Mouse (Mus musculus) lung, embryonic 15.5 days (tissue): Measurements from ENCODE around the gene Slc2a4. TPM values are rescaled to one million over a fixed set of nuclear protein-coding genes. Genes with fewer than 3 reads are reported as not detected.

ENCODE experiments used
- ATAC-seq: fragments of 200-750 bp; cut with Nextera tagmentation; 2 replicates; pipeline ENCODE4 v1.8.0; 2017; ENCODE audit warnings: moderate number of reproducible peaks, borderline replicate concordance; ENCODE audit not compliant: low FRiP score, low TSS enrichment; ENCODE audit errors: extremely low read depth
- H3K27ac ChIP-seq: fragments of 300-500 bp; sonication (generic); 2 replicates; pipeline ENCODE4 v1.5.1; 2015; ENCODE audit warnings: moderate library complexity, mild to moderate bottlenecking, inconsistent platforms
- H3K27me3 ChIP-seq: fragments of 300-500 bp; sonication (generic); 2 replicates; pipeline ENCODE4 v1.6.1; 2015; ENCODE audit warnings: inconsistent platforms
- H3K36me3 ChIP-seq: fragments of 300-500 bp; sonication (generic); 2 replicates; pipeline ENCODE4 v1.6.1; 2015; ENCODE audit warnings: inconsistent platforms
- H3K4me1 ChIP-seq: fragments of 300-500 bp; sonication (generic); 2 replicates; pipeline ENCODE4 v1.6.1; 2015; ENCODE audit warnings: inconsistent platforms
- H3K4me2 ChIP-seq: fragments of 300-500 bp; sonication (generic); 2 replicates; pipeline ENCODE4 v1.6.1; 2015; ENCODE audit warnings: inconsistent platforms, mild to moderate bottlenecking, moderate library complexity
- H3K4me3 ChIP-seq: fragments of 300-500 bp; sonication (generic); 2 replicates; pipeline ENCODE4 v1.5.1; 2015; ENCODE audit warnings: mild to moderate bottlenecking, inconsistent platforms
- H3K9ac ChIP-seq: fragments of 300-500 bp; sonication (generic); 2 replicates; pipeline ENCODE4 v1.6.1; 2015; ENCODE audit warnings: inconsistent platforms
- H3K9me3 ChIP-seq: fragments of 300-500 bp; sonication (generic); 2 replicates; pipeline ENCODE4 v1.6.1; 2016; ENCODE audit warnings: inconsistent platforms
- WGBS: fragments of 180-500 bp; shearing (Covaris S2); methylation state at CpG from one replicate; pipeline ENCODE4 v1.1.7; 2015; 5-methylcytosine and 5-hydroxymethylcytosine counted together
- polyA plus RNA-seq: library from polyadenylated mRNA; unstranded; fragments of >200 nt; fragmentation: Nextera tagmentation; extraction: Ambion mirVana; gene quantifications from 2 replicates; pipeline ENCODE4 v1.2.1, GENCODE M21; 2015

The Slc2a4 gene
- polyA plus RNA-seq, 1 experiment from 2014 or later, result 18.0 TPM

- WGBS, result 83% methylated on average over 8 of the region's 8 CpGs
- H3K4me2 ChIP-seq, result no peak overlapping the region
- peaks cover 55% of the 10 kb centered on the region for H3K36me3 ChIP-seq
- H3K27ac ChIP-seq, result no peak overlapping the region
- no peaks in the 10 kb centered on the region for H3K27me3 ChIP-seq
- H3K4me3 ChIP-seq, result no peak overlapping the region
- ATAC-seq, result no peak
- H3K9me3 ChIP-seq, result no peaks in the 10 kb centered on the region
- H3K4me1 ChIP-seq, result peaks cover 25% of the 10 kb centered on the region
- no peak overlapping the region for H3K9ac ChIP-seq
Observed at GRCm38 (mm10) chr11:69984431-69984830, 36.4 kb upstream of the Slc2a4 start.

GRCm38 (mm10) chr11:69983377-69983776 is 35.4 kb upstream of the Slc2a4 start:
- no peak overlapping the region for H3K27ac ChIP-seq
- peaks cover 50% of the 10 kb centered on the region for H3K36me3 ChIP-seq

GRCm38 (mm10) chr11:69982877-69983276 is 34.9 kb upstream of the Slc2a4 start:
- Histone ChIP-seq H3K27me3 (no peaks in the 10 kb centered on the region), H3K4me2 (peak overlapping the region; percentile 67), H3K36me3 (peaks cover 49% of the 10 kb centered on the region), H3K27ac (no peak overlapping the region), H3K9ac (peak overlapping the region; percentile 93), H3K4me1 (peaks cover 32% of the 10 kb centered on the region), H3K9me3 (no peaks in the 10 kb centered on the region), H3K4me3 (peak overlapping the region; percentile 98)
- 20% methylated on average over 5 of the region's 5 CpGs for WGBS
- ATAC-seq, result no peak

More at GRCm38 (mm10) chr11:69983377-69983776, 35.4 kb upstream of the Slc2a4 start:
- peak overlapping the region; percentile 98 for H3K4me3 ChIP-seq
- H3K9ac ChIP-seq, result peak overlapping the region; percentile 93; the same call in 1 of the 2 replicates
- WGBS, result 72% methylated on average over 4 of the region's 4 CpGs
- peaks cover 32% of the 10 kb centered on the region for H3K4me1 ChIP-seq
- no peaks in the 10 kb centered on the region for H3K27me3 ChIP-seq
- no peak for ATAC-seq
- no peaks in the 10 kb centered on the region for H3K9me3 ChIP-seq
- peak overlapping the region; percentile 67 for H3K4me2 ChIP-seq

GRCm38 (mm10) chr11:69982225-69982624 is 34.2 kb upstream of the Slc2a4 start, which contains the start of gene Elp5:
Gene Elp5, minus strand, starts transcription at chr11:69982517.
- no peak for ATAC-seq
- WGBS, result 36% methylated on average over 8 of the region's 8 CpGs
- peak within 1 kb of the TSS; percentile 100 for H3K27ac ChIP-seq
- H3K4me3 ChIP-seq, result peak within 1 kb of the TSS; percentile 98
- peaks cover 48% of the 10 kb centered on the region for H3K36me3 ChIP-seq
- H3K9ac ChIP-seq, result peak within 1 kb of the TSS; percentile 93
- peaks cover 32% of the 10 kb centered on the region for H3K4me1 ChIP-seq
- peak within 1 kb of the TSS; percentile 67 for H3K4me2 ChIP-seq
- H3K27me3 ChIP-seq, result no peaks in the 10 kb centered on the region
- H3K9me3 ChIP-seq, result no peaks in the 10 kb centered on the region

- Histone ChIP-seq H3K9ac (peak within 1 kb of the TSS; percentile 93), H3K9me3 (no peaks in the 10 kb centered on the region), H3K4me1 (peaks cover 32% of the 10 kb centered on the region), H3K4me2 (peak within 1 kb of the TSS; percentile 81), H3K27ac (peak within 1 kb of the TSS; percentile 100), H3K4me3 (peak within 1 kb of the TSS; percentile 98), H3K27me3 (no peaks in the 10 kb centered on the region), H3K36me3 (peaks cover 46% of the 10 kb centered on the region)
- under 1% methylated on average over 41 of the region's 43 CpGs for WGBS
- ATAC-seq, result peak; percentile 46; the same call in 1 of the 2 replicates
Observed at GRCm38 (mm10) chr11:69981141-69981762, 33.3 kb upstream of the Slc2a4 start, which contains the start of gene Ctdnep1. Gene Ctdnep1, plus strand, starts transcription at chr11:69981156.

- H3K36me3 ChIP-seq, result peaks cover 45% of the 10 kb centered on the region
- under 1% methylated on average over 41 of the region's 60 CpGs for WGBS
- peak; percentile 95 for ATAC-seq
Observed at GRCm38 (mm10) chr11:69980196-69981140, 32.5 kb upstream of the Slc2a4 start.

GRCm38 (mm10) chr11:69979827-69980195 is 31.8 kb upstream of the Slc2a4 start:
- peaks cover 45% of the 10 kb centered on the region for H3K36me3 ChIP-seq
- no peaks in the 10 kb centered on the region for H3K27me3 ChIP-seq
- ATAC-seq, result no peak; the same call in 1 of the 2 replicates
- H3K4me2 ChIP-seq, result peak overlapping the region; percentile 81
- peak overlapping the region; percentile 98 for H3K4me3 ChIP-seq
- peak overlapping the region; percentile 100 for H3K27ac ChIP-seq
- 2% methylated on average over 16 of the region's 16 CpGs for WGBS
- peaks cover 32% of the 10 kb centered on the region for H3K4me1 ChIP-seq
- no peaks in the 10 kb centered on the region for H3K9me3 ChIP-seq
- H3K9ac ChIP-seq, result peak overlapping the region; percentile 81

More at GRCm38 (mm10) chr11:69980196-69981140, 32.5 kb upstream of the Slc2a4 start:
- H3K9ac ChIP-seq, result peak overlapping the region; percentile 93
- H3K9me3 ChIP-seq, result no peaks in the 10 kb centered on the region
- peak overlapping the region; percentile 100 for H3K27ac ChIP-seq
- peak overlapping the region; percentile 81 for H3K4me2 ChIP-seq
- peak overlapping the region; percentile 98 for H3K4me3 ChIP-seq
- H3K27me3 ChIP-seq, result no peaks in the 10 kb centered on the region
- H3K4me1 ChIP-seq, result peaks cover 32% of the 10 kb centered on the region

- Histone ChIP-seq H3K9me3 (no peaks in the 10 kb centered on the region), H3K36me3 (peaks cover 57% of the 10 kb centered on the region), H3K4me2 (no peak overlapping the region), H3K27ac (no peak overlapping the region), H3K9ac (no peak overlapping the region), H3K4me1 (peaks cover 10% of the 10 kb centered on the region), H3K4me3 (no peak overlapping the region), H3K27me3 (no peaks in the 10 kb centered on the region)
- no peak for ATAC-seq
- 79% methylated on average over 4 of the region's 4 CpGs for WGBS
Observed at GRCm38 (mm10) chr11:69976271-69976670, 28.3 kb upstream of the Slc2a4 start.

- Histone ChIP-seq H3K9ac (no peak overlapping the region), H3K9me3 (no peaks in the 10 kb centered on the region), H3K27ac (no peak overlapping the region), H3K4me1 (peaks cover 10% of the 10 kb centered on the region), H3K27me3 (no peaks in the 10 kb centered on the region), H3K36me3 (peaks cover 65% of the 10 kb centered on the region), H3K4me2 (no peak overlapping the region), H3K4me3 (no peak overlapping the region)
- no peak for ATAC-seq
- 91% methylated on average over 2 of the region's 2 CpGs for WGBS
Observed at GRCm38 (mm10) chr11:69974907-69975306, 26.9 kb upstream of the Slc2a4 start.

- H3K27ac ChIP-seq, result no peak overlapping the region
- peaks cover 19% of the 10 kb centered on the region for H3K27me3 ChIP-seq
- no peak overlapping the region for H3K9ac ChIP-seq
- 62% methylated on average over 3 of the region's 3 CpGs for WGBS
- ATAC-seq, result no peak
- peaks cover 5% of the 10 kb centered on the region; the same call in 1 of the 2 replicates for H3K4me1 ChIP-seq
- H3K4me2 ChIP-seq, result no peak overlapping the region
- H3K4me3 ChIP-seq, result no peak overlapping the region
- H3K36me3 ChIP-seq, result peaks cover 56% of the 10 kb centered on the region
- no peaks in the 10 kb centered on the region for H3K9me3 ChIP-seq
Observed at GRCm38 (mm10) chr11:69970775-69971174, 22.8 kb upstream of the Slc2a4 start.

GRCm38 (mm10) chr11:69970222-69970621 is 22.2 kb upstream of the Slc2a4 start:
- Histone ChIP-seq H3K9me3 (no peaks in the 10 kb centered on the region), H3K27me3 (peaks cover 24% of the 10 kb centered on the region), H3K4me2 (no peak overlapping the region), H3K9ac (no peak overlapping the region), H3K4me3 (no peak overlapping the region), H3K36me3 (peaks cover 53% of the 10 kb centered on the region), H3K4me1 (peaks cover 8% of the 10 kb centered on the region; the same call in 1 of the 2 replicates), H3K27ac (no peak overlapping the region)
- ATAC-seq, result no peak
- 73% methylated on average over 6 of the region's 6 CpGs for WGBS
